Mouse (Mus musculus) left cerebral cortex, adult 11 months (tissue): ENCODE data around the gene Ubtd2.
"Not testable (repeated sequence)": the region's sequence is repeated elsewhere in the genome, so short reads cannot be mapped to it uniquely, and the experiment has no call there.

Source experiments
- DNase-seq: peaks from one replicate; pipeline ENCODE4 v3.0.0; 2022; ENCODE audit warnings: low spot score

The Ubtd2 gene

DNA sequence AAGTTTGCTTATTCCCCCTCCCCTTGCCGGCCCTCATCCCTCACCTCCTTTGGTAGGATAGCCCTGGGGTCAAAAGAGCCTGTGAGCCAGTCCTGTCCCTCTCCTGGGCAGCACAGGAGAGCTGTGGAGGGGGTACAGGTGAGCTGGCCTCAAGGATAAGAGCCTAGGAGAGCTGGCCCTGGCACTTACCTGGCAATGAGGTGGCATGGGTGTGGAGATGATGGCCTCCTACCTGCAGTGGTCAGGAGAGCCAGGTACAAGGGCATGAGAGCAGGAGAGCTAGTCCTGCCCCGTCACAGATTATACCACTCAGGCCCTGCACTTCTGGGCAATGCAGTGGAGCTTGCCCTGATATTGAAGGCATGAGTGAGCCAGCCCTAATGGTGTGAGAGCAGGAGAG, 9.1 kb downstream of the Ubtd2 start:
- no peak for DNase-seq

DNA sequence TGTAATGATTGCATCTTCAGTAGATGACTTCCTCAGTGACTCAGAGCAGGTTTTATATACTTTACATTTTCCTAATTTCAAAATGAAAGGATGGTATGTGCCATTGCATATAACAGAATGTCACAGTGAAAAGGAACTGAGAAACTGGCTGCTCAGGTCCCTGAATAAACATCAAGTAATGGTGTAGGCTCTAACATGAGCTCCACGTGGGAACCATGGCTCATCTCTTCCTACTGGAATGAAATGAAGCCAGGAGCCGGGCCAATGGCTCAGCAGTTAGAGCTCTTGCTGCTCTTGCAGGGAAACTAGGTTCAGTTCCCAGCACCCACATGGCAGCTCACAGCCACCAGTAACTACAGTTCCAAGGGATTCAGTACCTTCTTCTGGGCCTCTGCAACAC, 16.8 kb downstream of the Ubtd2 start:
- no peak for DNase-seq

DNA sequence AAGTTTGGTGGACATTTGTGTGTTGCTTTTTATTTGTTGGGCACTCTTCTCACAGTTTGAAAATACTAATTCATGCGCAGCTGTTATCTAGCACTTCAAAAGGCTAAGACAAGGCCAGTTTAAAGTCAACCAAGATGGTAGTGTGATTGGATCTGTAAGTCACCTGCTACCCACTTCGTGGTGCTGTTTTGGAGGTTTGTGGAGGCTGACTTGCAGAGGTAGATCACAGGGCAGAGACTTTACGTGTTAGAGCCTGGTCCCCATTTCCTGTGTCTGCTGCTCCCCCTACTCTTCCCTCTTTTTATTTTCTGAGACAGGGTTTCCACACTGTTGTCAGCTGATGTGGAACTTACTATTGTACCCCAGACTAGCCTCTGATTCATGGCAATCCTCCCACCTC, 19.6 kb downstream of the Ubtd2 start:
- DNase-seq = no peak

DNA sequence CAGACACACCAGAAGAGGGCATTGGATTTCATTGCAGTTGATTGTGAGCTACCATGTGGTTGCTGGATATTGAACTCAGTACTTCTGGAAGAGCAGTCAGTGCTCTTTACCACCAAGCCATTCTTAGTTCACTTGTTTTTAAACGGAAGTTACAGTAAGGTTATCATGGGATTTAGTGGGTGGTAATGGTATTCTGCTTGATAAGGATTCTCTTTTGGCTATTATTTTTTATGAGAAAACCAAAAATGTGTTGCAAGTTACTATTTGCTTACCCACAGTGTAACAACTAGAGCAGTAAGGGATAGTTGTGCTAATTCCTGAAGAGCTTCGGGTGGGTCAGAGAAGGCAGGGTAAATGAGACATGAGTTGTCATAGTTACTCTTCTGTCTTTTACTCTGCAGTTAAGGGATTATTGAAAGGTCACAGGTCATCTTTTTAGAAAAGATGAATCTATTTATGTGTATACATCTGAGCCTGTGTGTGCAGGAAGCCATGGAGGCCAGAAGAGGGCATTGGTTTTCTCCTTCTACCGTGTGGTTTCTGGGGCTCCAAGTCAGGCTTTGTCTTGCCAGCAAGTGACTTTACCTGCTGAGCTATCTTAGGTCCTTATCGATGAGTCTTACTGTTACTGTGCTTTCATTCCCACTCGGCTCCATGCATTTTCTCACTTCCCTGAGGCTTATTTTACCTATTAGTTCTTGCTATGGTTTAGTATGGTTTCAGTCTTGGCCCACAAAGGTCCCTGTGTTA, 20.5 kb downstream of the Ubtd2 start:
- DNase-seq = no peak

DNA sequence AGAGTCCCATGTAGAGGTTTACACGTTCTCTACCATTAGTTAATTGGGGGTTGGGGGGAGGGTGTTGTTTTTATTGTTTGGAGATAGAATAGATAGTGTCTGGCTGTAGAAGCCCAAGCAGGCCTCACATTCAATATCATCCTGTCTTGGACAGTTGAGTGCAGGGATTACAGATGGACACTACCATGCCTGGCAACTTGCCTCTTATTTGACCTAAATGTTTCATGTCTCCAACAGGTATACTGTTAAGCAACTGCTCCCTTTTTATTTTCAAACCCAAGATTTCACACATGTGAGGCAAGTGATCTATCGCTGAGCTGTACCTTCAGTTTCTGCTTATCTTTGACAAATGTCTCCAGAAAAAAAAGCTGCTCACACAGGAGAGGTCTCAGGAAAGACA, 26.4 kb downstream of the Ubtd2 start:
- DNase-seq = no peak

DNA sequence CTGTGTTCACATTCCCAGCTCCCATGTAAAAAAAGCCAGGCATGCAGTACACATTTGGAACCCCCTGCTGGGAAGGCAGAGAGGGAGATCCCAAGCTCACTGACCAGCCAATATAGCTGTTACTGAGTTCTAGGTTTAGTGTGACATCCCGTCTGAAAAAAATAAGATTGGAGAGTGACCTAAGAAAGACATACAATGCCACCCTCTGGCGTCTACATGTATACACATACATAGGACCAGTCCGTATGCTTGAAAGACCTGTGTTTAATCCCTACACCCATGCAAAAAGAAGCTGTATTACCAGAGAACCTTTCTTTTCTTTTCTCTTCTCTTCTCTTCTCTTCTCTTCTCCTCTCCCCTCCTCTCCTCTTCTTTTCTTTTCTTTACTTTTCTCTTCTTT, 30.1 kb downstream of the Ubtd2 start:
- no peak for DNase-seq

DNA sequence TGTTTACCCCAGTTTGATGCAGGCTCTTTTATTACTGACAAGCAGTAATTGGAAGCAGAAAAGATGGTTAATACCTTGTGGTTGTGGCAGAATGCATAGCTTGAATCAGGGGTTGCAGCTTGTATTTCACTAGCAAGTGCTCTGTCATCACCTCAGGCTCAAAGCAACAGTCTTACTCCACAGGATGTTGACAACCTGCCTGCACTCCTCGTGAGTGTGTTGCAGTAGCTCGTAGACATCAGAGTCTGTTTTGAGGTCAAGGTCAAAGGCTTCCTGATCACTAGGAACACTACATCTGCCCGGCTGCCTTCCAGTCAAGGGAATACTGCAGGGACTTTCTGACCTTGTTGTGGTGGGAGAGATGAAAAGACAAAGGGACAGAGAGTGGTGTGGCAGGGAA, 31.5 kb downstream of the Ubtd2 start:
- DNase-seq = no peak

DNA sequence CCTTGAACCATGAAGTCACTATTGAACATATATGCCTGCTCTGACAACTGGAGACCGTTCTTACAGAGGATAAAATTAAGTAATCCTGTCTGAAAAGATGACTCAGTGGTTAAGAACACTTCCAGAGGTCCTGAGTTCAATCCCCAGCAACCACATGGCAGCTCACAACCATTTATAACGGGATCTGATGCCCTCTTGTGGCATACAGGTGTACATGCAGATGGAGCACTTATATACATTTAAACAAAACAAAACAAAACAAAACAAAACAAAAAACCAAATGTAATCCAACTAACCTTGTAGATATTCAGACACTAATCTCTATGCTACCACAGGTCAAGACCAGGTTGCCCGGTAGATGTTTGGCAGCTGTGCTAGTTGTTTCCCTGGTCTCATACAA, 32.3 kb downstream of the Ubtd2 start:
- no peak for DNase-seq

DNA sequence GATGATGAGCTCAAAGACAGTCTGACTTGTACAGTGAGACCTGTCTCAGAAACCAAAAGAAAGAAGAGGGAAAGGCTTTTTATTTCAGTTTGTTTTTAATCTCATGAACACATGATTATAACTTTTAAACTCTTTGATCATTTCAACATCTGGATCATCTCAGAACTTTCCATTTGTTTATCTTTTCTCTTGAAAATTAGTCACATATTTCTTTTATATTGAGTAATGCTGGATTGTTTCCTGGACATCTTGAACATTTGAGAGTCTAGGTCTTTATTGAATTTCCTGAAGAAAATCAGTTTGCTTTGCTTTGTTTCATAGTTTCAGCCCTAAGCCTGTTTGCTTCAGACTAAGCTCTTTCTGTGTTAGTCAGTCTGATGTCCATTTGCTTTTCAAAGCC, 33.2 kb downstream of the Ubtd2 start:
- no peak for DNase-seq

DNA sequence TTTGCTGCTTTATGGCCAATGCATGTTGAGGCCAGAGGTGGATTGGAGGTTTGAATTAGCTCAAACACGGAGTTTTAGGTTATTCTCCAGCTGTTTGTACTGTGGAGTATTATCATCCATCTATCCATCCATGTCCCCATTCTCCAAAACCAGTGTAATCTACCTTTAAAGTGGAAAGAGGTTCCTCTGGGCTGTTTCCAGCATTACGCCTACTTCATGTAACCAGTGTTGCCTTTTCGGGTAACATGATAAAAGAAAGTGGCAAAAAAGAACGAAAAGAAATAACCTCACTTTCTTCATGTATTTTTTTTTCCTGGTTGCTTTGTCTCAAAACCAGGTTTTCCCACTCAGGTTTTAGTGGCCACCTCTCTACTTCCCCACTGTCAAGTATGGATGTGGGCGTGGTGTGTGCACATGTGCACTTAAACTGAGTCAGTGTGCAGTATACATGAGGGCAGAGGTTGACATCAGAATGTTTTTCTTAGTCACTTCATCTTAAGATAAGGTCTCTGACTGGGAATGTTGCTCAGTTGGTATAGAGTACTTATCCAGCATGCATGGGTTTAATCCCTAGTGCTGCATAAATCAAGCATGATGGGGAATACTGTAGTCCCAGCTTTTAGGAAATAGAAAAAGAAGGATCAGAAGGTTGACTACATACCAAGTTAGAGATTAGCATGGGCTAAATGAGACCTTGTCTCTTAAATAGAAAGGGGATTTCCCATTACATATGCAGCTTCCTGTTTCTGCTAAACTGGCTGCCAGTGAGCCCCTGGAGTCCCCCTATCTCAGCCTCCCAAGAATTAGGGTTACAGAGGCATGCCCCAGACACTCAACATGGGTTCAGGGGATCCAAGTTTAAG, 33.9 kb downstream of the Ubtd2 start:
- no peak for DNase-seq

DNA sequence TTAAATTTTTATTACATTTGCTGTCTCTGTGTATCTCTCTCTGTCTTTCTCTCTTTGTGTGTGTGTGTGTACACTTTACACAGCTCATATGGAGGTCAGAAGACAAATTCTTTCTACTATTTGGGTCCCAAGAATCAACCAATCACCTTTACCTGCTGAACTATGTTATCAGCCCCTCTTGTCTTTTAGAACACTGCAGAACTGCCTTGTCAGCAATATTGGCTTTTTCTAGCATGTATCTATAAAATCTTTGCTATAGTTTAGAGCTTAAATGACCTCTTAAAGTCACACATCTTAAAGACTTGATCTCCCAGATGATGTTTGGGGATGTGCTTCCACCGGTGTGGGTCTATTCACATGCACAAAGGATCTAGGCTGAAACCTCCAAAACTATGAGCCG, 35.9 kb downstream of the Ubtd2 start:
- no peak for DNase-seq

DNA sequence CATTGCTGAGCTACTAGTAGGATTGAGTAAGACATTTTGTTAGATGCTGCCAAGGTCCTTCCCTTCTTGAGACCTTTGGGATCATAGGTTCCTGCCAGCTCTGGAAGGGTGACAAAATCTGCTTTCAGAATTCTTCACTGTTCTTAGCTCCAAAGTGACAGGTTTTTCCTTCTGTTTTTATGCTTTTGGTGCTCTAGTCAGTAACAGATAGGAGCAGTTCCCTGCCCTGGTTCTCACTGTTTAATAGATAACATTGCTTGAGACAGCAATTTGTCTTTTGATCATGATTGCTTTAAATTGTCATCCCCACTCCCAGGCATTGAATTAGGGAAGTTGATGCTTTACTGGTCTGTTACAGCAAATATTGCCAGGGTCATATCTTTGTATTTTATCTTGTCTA, 38.1 kb downstream of the Ubtd2 start:
- no peak for DNase-seq

DNA sequence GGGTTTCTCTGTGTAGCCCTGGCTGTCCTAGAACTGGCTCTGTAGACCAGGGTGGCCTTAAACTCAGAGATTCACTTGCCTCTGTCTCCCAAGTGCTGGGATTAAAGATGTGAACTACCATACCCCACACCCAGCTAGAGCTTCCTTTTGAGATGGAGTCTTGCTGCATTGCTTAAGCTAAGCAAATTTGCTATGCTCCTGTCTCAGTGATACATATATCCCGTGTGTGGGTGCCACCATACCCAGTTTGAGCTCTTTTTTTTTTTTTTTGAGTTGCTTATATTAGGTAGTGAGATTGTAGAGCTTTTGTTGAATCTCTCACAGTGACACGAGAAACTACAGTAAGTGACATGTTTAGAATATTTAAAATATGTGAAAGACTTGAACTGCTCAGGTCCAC, 40.1 kb downstream of the Ubtd2 start:
- no peak for DNase-seq

DNA sequence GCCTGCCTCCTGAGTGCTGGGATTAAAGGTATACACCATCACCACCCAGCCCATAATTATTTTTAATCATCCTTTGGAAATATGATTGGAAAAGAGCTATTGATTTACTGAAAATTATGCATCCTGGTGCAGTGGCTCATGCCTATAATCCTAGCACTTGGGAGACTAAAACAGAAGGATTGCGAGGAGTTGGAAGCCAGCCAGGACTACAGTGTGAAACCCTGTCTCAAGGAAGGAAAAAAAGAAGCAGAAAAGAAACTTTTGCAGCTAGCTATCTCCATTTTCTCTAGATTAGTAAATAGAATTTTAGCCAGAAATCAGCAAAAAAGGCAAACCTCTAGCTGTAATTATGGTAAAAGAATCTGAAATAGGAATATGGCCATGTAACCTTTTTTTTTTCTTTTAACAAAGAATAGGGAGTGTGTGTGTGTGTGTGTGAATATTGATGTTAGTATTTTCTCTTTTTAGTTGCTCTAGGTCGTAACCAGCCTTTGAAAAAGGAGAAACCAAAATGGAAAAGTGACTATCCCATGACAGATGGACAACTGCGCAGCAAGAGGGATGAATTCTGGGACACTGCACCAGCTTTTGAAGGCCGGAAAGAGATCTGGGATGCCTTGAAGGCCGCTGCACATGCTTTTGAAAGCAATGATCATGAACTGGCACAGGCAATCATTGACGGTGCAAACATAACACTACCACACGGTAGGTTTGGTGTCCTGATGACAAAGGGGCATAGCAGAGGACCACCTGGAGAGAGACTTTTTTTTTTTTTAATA, 43.8 kb downstream of the Ubtd2 start:
- DNase-seq = peak; percentile 16

DNA sequence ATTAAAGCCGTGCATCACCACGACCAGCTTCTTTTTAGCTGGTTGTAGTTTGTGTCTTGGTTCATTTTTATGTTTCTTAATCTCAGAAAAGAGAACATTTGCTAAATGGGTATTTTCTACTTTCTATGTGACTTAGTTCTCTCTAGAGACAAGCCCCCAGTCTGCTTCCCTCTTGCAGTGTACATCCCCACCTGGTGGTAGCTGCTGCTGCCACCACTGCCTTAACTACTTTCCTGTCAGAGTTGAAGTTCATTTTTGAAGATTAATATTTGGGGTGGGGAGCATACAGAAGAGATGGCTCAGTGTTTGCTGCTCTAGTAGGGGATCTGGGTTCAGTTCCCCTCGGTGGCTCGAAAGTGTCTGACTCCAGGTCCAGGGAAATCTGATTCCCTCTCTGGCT, 44.8 kb downstream of the Ubtd2 start:
- no peak for DNase-seq

DNA sequence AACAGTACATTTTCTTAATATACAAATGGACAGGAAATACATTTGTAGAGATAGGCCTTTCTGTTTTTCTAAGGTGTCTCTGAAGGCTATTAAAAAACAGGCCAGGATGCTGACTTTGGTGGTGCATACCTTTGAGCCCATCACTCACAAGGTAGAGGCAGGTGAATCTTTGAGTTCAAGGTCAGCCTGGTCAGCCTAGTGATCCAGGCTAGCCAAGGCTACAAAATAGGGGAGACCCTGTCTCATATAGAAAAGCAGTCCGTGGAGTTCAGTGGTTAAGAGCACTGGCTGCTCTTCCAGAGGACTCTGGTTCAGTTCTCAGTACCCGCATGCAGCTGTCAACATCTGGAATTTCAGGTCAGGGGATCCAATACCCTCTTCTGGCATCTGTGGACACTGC, 48.5 kb downstream of the Ubtd2 start:
- no peak for DNase-seq

DNA sequence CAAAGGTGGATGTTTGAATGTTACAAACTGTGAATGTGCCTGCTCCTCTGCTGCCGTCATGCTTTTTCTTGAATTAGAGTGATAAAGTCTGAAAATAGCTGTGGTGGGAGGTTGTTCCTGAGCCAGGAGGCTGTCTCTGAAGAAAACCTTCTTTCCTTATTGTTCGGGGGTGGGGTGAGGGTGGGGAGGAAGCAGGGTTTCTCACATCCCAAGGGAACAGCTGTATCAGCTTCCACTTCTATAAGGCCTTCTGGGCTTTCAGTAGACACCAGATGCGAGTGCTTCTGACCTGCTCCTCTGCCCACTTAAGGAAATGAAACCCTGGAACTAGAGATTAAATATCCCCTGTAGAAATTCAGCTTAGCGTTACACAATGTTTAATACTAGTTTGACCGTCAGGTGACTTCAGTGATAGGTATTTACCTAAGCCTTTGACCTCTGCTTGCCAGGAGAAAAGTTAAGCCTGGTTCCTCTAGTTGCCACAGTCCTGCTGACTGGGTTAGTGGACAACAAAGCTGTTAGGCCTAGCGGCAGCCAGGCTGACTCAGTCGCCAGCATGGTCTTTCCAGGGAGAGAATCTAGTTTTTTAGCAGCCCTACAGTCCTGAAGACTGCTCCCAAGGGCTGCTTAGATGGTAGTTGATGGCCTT, 50.0 kb downstream of the Ubtd2 start:
- DNase-seq = peak; percentile 16

DNA sequence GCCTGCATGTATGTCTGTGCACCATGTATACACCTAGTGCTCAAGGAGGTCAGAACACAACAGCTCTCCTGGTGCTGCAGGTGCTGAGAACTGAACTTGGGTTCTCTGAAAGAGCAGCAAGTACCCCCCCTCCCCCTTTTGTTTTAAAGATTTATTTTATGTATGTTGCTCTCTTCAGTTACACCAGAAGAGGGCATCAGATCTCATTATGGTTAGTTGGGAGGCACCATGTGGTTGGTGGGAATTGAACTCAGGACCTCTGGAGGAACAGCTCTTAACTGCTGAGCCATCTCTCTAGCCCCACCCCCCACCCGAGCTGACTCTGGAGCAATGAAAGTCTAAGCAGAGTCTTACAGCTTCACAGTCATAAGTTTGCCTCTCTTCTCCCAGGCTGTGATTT, 55.8 kb downstream of the Ubtd2 start:
- DNase-seq = no peak

DNA sequence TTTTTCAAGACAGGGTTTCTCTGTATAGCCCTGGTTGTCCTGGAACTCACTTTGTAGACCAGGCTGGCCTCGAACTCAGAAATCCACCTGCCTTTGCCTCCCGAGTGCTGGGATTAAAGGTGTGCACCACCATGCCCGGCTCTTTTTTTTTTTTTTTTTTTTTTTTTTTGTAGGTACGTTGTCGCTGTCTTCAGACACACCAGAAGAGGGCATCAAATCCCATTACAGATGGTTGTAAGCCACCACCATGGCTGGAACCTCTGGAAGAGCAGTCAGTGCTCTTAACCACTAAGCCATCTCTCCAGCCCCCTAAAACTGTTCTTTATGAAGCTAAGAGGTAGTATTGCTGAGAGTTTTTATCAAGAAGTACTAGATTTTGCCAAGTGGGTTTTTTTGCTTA, 59.7 kb downstream of the Ubtd2 start:
- DNase-seq = not testable (repeated sequence)

DNA sequence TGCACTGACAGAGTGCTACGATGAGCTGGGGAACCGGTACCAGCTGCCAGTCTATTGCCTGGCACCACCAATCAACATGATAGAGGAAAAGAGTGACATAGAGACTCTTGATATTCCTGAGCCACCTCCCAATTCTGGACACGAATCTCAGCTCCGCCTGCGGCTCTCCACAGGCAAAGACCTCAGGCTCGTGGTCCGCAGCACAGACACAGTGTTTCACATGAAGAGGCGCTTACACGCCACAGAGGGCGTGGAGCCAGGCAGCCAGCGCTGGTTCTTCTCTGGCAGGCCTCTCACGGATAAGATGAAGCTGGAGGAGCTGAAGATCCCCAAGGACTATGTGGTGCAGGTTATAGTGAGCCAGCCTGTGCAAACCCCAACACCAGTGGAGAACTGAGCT, 60.9 kb downstream of the Ubtd2 start:
- DNase-seq = no peak

DNA sequence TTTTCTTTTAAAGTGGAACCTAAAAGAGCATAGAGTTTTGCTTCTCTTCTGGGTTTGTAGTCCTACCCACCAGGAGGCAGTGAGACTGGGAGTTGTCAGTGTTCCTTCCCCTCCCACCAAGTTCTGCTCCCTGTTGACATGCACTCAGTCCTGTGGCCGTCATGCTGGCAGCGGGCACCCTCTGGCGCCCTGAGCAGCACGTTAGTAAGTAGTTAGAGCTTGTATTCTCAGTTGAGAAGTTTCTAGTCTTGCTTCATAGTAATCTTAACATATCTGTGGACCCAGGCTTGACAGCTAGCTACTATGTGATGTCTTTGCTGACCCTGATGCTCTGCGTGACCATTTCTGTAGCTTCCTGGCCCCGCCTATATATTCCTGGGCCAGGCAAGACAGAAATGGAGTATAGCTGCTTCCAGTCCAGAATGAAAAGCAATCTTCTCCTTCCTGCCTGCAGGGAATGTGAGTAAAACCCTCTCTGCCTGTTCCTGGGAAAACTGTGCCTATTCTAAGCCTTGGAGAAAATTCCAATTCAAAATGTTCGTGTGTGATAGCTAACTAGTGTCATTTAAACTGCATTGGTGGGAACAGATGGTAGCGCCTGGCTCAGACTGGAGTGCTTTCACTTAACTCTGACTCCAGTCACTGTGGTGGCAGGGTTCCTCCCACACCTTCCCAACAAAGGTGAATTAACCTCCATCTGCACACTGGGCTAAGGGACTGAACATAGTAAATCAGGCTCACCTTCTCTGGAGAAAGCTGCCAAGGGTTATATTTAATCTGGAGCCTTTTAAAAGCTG, 61.9 kb downstream of the Ubtd2 start:
- DNase-seq = peak; percentile 22

DNA sequence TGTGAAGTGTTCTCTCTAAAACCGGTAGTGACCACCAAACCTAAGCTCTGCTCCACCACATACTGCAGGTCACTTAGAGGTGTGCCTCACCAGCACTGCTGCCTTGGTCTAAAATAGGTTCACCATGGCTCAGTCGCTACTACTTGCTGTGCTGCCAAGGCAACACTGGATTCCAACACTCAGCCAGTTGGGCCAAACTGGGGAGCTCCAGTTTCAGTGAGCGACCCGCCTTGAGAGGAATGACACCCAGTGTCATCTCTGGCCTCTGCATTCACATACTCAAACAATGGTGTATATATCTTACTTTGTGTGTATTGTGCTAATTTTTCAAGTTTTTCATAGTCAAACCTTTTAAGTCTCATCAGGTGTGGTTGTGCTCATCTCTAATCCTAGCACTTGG, 63.6 kb downstream of the Ubtd2 start:
- DNase-seq = no peak
